Mouse (Mus musculus) intestine, postnatal 0 days (tissue): ENCODE data around the gene Gm17304. TPM values are rescaled to one million over a fixed set of nuclear protein-coding genes. Genes with fewer than 3 reads are reported as not detected.

ENCODE experiments used
- ATAC-seq: fragments of 200-750 bp; cut with Nextera tagmentation; 2 replicates; pipeline ENCODE4 v1.8.0; 2017; ENCODE audit warnings: mild to moderate bottlenecking, moderate TSS enrichment, moderate library complexity
- H3K27ac ChIP-seq: fragments of 300-500 bp; sonication (generic); 2 replicates; pipeline ENCODE4 v1.5.1; 2014; ENCODE audit warnings: mild to moderate bottlenecking, low read depth, low read length, moderate library complexity
- H3K27me3 ChIP-seq: fragments of 300-500 bp; sonication (generic); replicated peaks from 2 replicates; pipeline ENCODE4 v1.6.1; 2014; ENCODE audit warnings: low read length, mixed read lengths; ENCODE audit not compliant: control insufficient read depth, insufficient read depth
- H3K36me3 ChIP-seq: fragments of 300-500 bp; sonication (generic); 2 replicates; pipeline ENCODE4 v1.6.1; 2014; ENCODE audit warnings: mild to moderate bottlenecking, moderate library complexity; ENCODE audit not compliant: control insufficient read depth, insufficient read depth
- H3K4me1 ChIP-seq: fragments of 300-500 bp; sonication (generic); replicated peaks from 2 replicates; pipeline ENCODE4 v1.6.1; 2014; ENCODE audit warnings: antibody characterized with exemption, low read length, mixed read lengths; ENCODE audit not compliant: control insufficient read depth, insufficient read depth
- H3K4me2 ChIP-seq: fragments of 300-500 bp; sonication (generic); replicated peaks from 2 replicates; pipeline ENCODE4 v1.6.1; 2014; ENCODE audit warnings: low read depth, mild to moderate bottlenecking, moderate library complexity
- H3K4me3 ChIP-seq: fragments of 300-500 bp; sonication (generic); 2 replicates; pipeline ENCODE4 v1.5.1; 2014; ENCODE audit warnings: low read depth, low read length
- H3K9ac ChIP-seq: fragments of 300-500 bp; sonication (generic); 2 replicates; pipeline ENCODE4 v1.6.1; 2014; ENCODE audit warnings: mild to moderate bottlenecking, low read depth, low read length
- H3K9me3 ChIP-seq: fragments of 300-500 bp; sonication (generic); 2 replicates; pipeline ENCODE4 v1.6.1; 2016; ENCODE audit warnings: mixed run types; ENCODE audit not compliant: control insufficient read depth
- CTCF ChIP-seq: sonication (generic); IDR thresholded peaks from 2 replicates; pipeline ENCODE4 v1.5.1; 2016; ENCODE audit warnings: low read depth, mild to moderate bottlenecking, control low read depth, antibody characterized with exemption, moderate library complexity
- WGBS: fragments of 180-500 bp; shearing (Covaris S2); extraction: QIAGEN DNeasy Blood & Tissue Kit; methylation state at CpG from one replicate; pipeline ENCODE4 v1.1.7; 2014; 5-methylcytosine and 5-hydroxymethylcytosine counted together
- polyA plus RNA-seq: library from polyadenylated mRNA; unstranded; fragments of >200 nt; fragmentation: Nextera tagmentation; extraction: Ambion mirVana; gene quantifications from 2 replicates; pipeline ENCODE4 v1.2.1, GENCODE M21; 2015

The Gm17304 gene
- polyA plus RNA-seq, 1 experiment from 2014 or later, result not detected

- no peak overlapping the region for H3K4me3 ChIP-seq
- no peaks in the 10 kb centered on the region for H3K9me3 ChIP-seq
- no peaks in the 10 kb centered on the region for H3K4me1 ChIP-seq
- H3K27me3 ChIP-seq, result no peaks in the 10 kb centered on the region
- H3K9ac ChIP-seq, result no peak overlapping the region
- 88% methylated on average over 2 of the region's 2 CpGs for WGBS
- no peak for TF ChIP-seq CTCF
- H3K36me3 ChIP-seq, result peaks cover 11% of the 10 kb centered on the region
- H3K27ac ChIP-seq, result no peak overlapping the region
- ATAC-seq, result no peak
- no peak overlapping the region for H3K4me2 ChIP-seq
These were observed 11.4 kb upstream of the Gm17304 start for GRCm38 (mm10) chr5:106597472-106597871.

- H3K27me3 ChIP-seq, result no peaks in the 10 kb centered on the region
- H3K4me1 ChIP-seq, result no peaks in the 10 kb centered on the region
- no peaks in the 10 kb centered on the region for H3K9me3 ChIP-seq
- no peak for ATAC-seq
- H3K9ac ChIP-seq, result no peak overlapping the region
- WGBS, result 90% methylated on average over 8 of the region's 8 CpGs
- H3K27ac ChIP-seq, result no peak overlapping the region
- H3K4me2 ChIP-seq, result no peak overlapping the region
- no peak overlapping the region for H3K4me3 ChIP-seq
- TF ChIP-seq CTCF, result no peak
- peaks cover 11% of the 10 kb centered on the region for H3K36me3 ChIP-seq
These were observed 9.4 kb upstream of the Gm17304 start for GRCm38 (mm10) chr5:106599482-106599881.

- H3K9me3 ChIP-seq, result no peaks in the 10 kb centered on the region
- no peak overlapping the region for H3K27ac ChIP-seq
- no peak for ATAC-seq
- no peak for TF ChIP-seq CTCF
- no peaks in the 10 kb centered on the region for H3K27me3 ChIP-seq
- no peak overlapping the region for H3K9ac ChIP-seq
- H3K36me3 ChIP-seq, result peaks cover 7% of the 10 kb centered on the region; the same call in 1 of the 2 replicates
- H3K4me3 ChIP-seq, result no peak overlapping the region
- H3K4me2 ChIP-seq, result no peak overlapping the region
- WGBS, result 85% methylated on average over 5 of the region's 5 CpGs
- no peaks in the 10 kb centered on the region for H3K4me1 ChIP-seq
These were observed 4.5 kb upstream of the Gm17304 start for GRCm38 (mm10) chr5:106604381-106604780.

GRCm38 (mm10) chr5:106605096-106605495 is 3.8 kb upstream of the Gm17304 start:
- H3K4me3 ChIP-seq, result no peak overlapping the region
- 91% methylated on average over 6 of the region's 6 CpGs for WGBS

GRCm38 (mm10) chr5:106607081-106607480 is 1.8 kb upstream of the Gm17304 start:
- H3K36me3 ChIP-seq, result peaks cover 10% of the 10 kb centered on the region; the same call in 1 of the 2 replicates
- H3K27me3 ChIP-seq, result no peaks in the 10 kb centered on the region
- TF ChIP-seq CTCF, result no peak
- 81% methylated on average over 5 of the region's 5 CpGs for WGBS
- H3K9ac ChIP-seq, result no peak overlapping the region
- no peaks in the 10 kb centered on the region for H3K4me1 ChIP-seq
- no peak overlapping the region for H3K4me2 ChIP-seq
- no peaks in the 10 kb centered on the region for H3K9me3 ChIP-seq
- ATAC-seq, result no peak
- no peak overlapping the region for H3K27ac ChIP-seq
- no peak overlapping the region for H3K4me3 ChIP-seq

More at GRCm38 (mm10) chr5:106605096-106605495, 3.8 kb upstream of the Gm17304 start:
- H3K27ac ChIP-seq, result no peak overlapping the region
- no peak for TF ChIP-seq CTCF
- no peaks in the 10 kb centered on the region for H3K4me1 ChIP-seq
- ATAC-seq, result no peak
- no peak overlapping the region for H3K9ac ChIP-seq
- no peak overlapping the region for H3K4me2 ChIP-seq
- H3K9me3 ChIP-seq, result no peaks in the 10 kb centered on the region
- no peaks in the 10 kb centered on the region for H3K27me3 ChIP-seq
- peaks cover 4% of the 10 kb centered on the region; the same call in 1 of the 2 replicates for H3K36me3 ChIP-seq

- no peak for ATAC-seq
- TF ChIP-seq CTCF, result no peak
- Histone ChIP-seq H3K4me2 (no peak overlapping the region), H3K9me3 (no peaks in the 10 kb centered on the region), H3K36me3 (peaks cover 11% of the 10 kb centered on the region; the same call in 1 of the 2 replicates), H3K4me1 (no peaks in the 10 kb centered on the region), H3K4me3 (no peak overlapping the region), H3K9ac (no peak overlapping the region), H3K27ac (no peak overlapping the region), H3K27me3 (no peaks in the 10 kb centered on the region)
- 83% methylated on average over 2 of the region's 2 CpGs for WGBS
These were observed 3.3 kb downstream of the Gm17304 start for GRCm38 (mm10) chr5:106612151-106612550.

GRCm38 (mm10) chr5:106614570-106614969 is 5.7 kb downstream of the Gm17304 start:
- WGBS, result 61% methylated on average over 7 of the region's 7 CpGs
- Histone ChIP-seq H3K36me3 (peaks cover 11% of the 10 kb centered on the region; the same call in 1 of the 2 replicates), H3K4me3 (no peak overlapping the region), H3K9me3 (no peaks in the 10 kb centered on the region), H3K4me2 (no peak overlapping the region), H3K9ac (no peak overlapping the region), H3K27ac (no peak overlapping the region), H3K27me3 (no peaks in the 10 kb centered on the region), H3K4me1 (no peaks in the 10 kb centered on the region)
- no peak for TF ChIP-seq CTCF
- ATAC-seq, result no peak
